Mouse (Mus musculus): Measurements from ENCODE around the gene Gm49333.

The Gm49333 gene

DNA sequence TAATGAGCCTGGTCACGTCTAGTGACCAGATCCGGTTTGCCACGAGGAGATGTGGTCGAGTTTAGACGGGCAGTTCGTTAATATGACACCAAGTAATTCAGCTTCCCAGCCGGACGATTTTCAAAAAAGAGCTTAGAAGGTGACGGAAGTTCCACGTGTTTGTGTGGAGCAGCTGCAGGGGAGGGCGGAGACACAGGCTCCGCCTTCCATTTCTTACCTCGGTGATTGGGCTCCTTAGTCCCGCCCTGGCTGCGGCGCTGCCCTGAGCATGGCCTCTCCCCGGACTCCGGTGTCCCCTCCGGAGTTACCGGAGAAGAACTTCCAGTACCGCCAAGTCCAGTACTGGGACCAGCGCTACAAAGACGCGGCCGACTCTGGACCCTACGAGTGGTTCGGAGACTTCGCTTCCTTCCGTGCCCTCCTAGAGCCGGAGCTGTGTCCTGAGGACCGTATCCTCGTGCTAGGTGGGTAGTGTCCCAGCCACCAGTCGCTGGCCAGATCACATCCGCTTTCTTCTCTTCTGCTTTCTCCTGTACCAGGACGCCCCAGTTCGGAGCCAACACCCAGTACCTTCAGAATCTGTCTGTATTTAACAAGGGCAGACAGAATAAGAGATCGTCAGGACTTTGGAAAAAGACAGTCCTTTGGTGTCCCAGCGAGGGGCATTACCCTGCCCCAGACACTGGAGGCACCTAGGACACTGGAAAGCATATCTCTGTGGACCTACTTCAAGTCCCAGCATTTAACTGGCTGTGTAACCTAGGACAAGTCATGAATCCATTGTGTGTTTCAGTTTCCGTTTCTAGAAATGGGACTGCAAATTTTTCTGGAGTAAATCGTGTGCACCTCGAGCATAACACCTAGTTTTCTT is at the start of gene Gm49333, which contains the start of the genes Eef1akmt4 and Alg3:
Gm49333 (plus strand) TSS at position 254 of the 871 bp plus-strand sequence.
Eef1akmt4 (plus strand) TSS at position 237 of the 871 bp plus-strand sequence.
Alg3 (minus strand) TSS at position 379 of the 871 bp plus-strand sequence.
- DNase-seq, result peak; percentile 72 to 78

- no peak for DNase-seq
These were observed 46.3 kb upstream of the Gm49333 start for GRCm38 (mm10) chr16:20565075-20565474.

DNA sequence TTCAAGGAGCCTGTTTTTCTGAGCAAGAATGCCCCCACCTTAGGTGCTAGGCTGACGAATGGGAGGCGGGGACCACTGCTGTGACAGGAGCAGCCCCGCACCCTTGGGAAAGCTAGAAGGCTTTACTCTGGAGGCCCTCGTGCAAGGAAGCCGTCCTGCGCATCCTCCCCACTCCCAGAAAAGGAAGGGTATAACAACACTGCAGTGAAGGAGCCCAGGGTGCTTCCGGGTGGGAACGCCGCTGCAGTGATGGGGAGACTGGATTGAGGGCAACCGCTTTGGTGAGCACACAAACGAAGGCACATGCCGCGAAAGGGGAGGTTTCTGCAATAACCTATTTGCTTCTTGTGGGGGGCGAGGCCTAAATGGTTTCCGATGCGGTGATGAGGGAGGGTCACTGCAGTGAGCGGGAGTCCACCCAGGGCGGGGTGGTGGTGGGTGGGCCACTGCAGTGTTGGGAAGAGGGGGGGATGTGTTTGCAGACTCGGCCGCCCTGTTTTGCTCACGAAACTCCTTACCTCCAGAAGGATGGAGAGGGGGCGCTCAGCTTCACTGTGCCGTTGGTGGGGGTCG is 22.0 kb upstream of the Gm49333 start, which contains the start of gene Vwa5b2:
Vwa5b2 (plus strand) TSS at position 106 of the 573 bp plus-strand sequence.
- DNase-seq, result peak in 1 of 2 experiments; percentile 28

- DNase-seq, result peak; percentile 43 to 61
These were observed 21.3 kb upstream of the Gm49333 start for GRCm38 (mm10) chr16:20589939-20590679.

- DNase-seq, result no peak
These were observed 20.8 kb upstream of the Gm49333 start for GRCm38 (mm10) chr16:20590680-20591038.

- no peak for DNase-seq
These were observed 20.2 kb upstream of the Gm49333 start for GRCm38 (mm10) chr16:20591076-20591705.

DNA sequence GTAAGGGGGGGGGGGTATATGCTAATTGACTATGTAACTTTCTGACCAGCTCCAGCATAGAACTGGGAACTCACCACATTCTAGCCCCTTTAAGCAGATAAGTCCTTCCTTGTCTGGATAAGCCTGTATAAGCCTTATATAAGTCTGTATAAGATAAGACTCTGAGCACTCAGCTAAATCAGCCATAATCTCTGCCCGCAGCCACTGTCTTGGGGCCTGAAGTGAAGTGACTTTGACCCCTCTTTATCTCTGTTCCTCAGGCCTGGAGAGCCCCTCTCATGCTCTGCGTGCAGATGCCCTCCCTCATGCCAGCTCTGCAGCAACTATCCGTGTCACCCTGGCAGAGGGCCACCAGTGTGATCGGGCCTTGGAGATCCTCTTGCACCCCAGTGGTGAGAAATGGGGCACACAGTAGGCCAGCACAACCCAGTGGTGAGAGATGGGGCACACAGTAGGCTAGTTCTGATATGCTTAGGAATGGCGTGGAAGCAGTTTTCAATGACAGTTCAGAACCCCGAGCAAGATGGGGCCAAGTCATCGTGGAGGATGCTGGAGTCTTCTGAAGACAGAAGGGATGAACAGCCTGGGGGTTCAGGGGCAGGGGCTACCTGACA is 16.2 kb upstream of the Gm49333 start:
- no peak for DNase-seq

DNA sequence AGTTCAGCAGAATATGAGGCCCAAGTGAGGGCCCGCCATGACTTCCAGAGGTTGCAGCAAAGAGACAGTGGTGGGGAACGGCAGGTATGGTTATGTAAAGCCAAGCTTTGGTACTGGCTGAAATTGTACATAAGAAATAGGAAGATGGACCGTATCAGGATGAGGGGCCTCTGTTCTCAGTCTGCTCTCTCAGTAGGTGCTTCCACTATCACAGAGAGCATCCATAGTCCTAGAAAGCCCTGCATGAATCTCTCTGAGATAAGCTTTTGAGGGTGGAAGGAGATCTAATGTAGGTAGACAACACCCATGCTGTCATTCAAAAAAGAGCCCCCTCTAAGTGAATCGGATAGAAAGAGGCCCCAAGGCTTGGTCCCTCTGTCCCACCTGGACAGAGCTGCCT is 15.7 kb upstream of the Gm49333 start:
- DNase-seq, result no peak

GRCm38 (mm10) chr16:20596687-20597441 is 14.5 kb upstream of the Gm49333 start:
- DNase-seq, result no peak

DNA sequence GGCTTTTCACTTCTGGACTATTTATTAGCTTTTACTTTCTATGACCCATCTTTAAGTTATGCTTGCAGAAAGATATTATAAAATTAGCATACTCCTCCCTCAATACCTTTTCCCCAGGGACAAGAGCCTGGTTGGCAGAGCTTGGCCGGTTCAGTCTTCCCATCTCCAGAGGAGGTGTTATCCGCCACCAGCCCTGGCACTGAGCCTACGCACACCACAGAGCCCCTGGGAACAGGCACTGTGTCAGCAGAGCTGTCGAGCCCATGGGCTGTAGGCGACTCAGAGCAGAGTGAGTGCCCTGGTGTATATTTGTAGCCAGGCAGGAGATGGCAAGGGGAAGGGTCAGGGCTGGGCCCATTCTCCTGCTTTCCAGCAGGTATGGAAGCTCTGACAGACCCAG is 10.9 kb upstream of the Gm49333 start:
- no peak for DNase-seq

- no peak for DNase-seq
These were observed 6.7 kb upstream of the Gm49333 start for GRCm38 (mm10) chr16:20604705-20605104.

DNA sequence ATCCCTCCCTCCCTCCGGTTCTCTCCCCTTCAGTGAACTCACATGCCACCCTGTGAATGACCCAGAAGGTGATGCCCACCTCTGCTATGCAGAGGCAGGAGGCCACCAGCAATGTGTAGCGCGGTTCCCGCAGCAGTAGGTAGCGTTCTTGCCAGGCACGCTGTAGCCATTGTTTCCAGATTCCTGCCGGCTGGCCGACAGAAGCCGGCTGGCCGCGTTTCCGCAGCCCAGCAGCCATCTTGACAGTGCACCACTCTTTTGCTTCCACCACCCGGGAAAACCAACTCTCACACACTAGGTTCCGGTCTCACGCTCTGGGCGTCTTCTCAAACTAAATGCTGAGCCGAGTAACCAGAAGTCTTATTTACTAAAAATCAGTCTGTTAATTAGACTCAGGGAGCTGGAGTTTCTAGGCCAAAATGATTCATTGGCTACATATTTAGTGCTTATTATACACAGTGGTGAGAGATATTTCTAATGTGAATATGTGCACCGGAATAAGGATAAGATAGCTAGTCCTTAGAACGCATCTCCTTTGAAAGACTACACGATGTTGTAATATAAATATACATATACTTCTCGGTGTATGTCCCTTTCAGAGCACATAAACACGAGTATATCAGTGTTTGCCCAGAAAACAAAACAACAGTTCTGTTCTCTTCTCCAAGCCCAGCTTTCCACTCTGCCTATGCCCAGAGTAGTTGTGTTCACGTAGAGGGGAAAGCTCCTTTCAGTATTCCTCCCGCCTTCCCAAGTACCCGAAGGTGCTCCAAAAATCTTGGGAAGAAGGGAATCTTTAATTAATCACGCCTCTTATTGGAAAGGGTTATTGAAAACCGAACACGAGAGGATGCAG is 681 bp upstream of the Gm49333 start:
- DNase-seq, result peak; percentile 72 to 83

- DNase-seq, result peak; percentile 17 to 20
These were observed 8.4 kb downstream of the Gm49333 start for GRCm38 (mm10) chr16:20619541-20620398.

DNA sequence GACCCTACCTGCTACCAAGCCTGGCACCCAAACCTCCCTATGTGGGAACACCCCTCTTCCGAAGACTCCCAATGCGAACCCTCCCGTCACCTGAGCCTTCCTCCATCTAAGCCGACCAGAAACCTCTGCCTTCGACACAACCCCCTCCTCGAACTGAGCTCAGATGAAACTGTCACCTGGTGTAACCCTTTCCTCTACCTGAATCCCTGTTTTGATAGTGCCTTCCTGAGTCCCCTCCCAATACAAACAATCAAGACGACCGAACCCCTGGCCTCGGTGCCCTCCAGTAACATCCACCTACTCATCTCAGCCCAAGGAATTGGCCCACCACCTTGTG is 9.0 kb downstream of the Gm49333 start:
- DNase-seq, result peak in 1 of 2 experiments; percentile 16

DNA sequence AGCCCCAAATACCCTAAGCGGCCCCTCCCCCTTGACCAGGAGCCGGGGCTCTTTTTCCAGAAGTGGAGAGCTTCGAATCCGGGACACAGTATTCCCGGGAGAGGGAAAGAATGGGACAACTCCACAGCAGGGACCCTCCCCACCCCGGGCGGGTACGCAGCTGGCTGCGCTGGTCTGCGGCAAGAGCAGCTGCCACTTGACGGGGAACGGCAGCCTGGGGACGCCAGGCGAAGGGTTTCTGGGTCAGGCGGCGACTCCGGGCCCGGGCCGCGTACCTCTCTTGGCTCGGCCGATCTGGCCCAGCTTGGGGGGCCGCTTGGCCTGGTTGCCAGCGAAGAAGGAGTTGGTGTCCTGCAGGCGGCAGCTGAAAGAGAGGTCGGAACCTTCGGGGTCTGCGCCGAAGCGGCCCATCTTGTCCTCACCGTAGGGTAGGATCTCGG is 9.4 kb downstream of the Gm49333 start:
- no peak for DNase-seq

DNA sequence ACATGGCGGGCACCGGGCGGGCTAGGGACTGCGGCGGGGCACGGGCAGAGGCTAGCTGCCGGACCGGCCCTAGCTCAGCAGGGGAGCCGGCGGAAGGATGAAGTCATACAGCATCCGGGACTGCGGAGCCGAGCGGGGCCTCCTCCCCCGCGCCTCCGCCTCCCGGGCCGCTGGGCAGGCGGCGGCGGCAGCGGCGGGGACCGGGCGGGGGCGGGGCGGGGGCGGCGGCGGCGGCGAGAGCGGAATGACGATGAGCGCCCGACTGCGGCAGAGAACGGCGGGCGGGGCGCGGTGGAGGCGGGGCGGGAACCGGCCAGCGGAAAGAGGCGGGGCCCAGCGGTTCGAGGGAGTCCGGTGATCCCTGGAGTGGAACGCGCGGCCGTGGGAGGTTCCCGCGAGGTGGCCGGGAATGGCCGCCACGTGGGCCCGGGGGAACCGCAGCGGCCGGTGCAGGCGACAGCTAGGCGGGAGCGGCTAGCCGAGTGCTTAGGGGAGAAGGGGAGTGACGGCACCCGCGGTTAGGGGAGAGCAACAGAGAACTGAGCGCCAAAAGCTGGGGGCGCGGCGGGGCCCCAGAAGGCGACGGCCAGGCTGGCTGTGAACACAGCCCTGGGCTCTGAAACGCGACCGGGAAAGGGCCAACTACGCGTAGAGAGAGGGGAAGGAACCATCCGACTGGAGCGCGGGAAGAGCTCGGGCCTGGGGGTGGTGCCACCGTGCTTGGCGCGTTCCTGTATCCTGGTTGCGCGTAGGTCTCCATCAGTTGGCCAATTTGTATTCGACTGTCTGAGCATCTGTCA is 10.0 kb downstream of the Gm49333 start, which contains the start of gene Camk2n2:
Camk2n2 (minus strand) TSS at position 97 of the 800 bp plus-strand sequence.
- peak; percentile 80 to 84 for DNase-seq

- peak; percentile 66 to 74 for DNase-seq
These were observed 10.7 kb downstream of the Gm49333 start for GRCm38 (mm10) chr16:20621991-20622685.

DNA sequence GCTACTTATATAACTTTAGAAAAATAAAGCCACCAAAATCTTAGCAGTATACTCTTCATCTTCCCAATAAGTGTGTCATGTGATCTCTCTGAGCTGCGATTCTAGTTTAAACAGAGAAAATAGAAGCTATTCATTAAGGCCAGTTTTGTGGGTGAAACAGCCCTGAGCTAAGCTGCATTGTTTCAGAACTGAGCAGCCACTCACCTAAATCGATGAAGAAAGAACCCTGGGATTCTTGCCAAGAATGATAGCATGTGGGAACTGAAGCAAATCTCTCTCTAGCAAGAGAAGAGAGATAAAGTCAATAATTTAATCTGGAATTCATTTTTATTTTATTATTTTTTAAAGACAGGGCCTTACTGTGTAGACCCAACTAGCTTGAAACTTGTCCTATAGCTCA is 11.8 kb downstream of the Gm49333 start:
- no peak for DNase-seq

All from cerebellum, postnatal 36 days (tissue).